Mouse (Mus musculus) cerebellum, adult 8-10 months (tissue): Measurements from ENCODE around the gene Exosc7.
A peak's percentile ranks its signal among the peaks of the same experiment; 100 is the strongest.

Experiments
- DNase-seq: peaks from one replicate; pipeline ENCODE4 v3.0.0; 2022

Gene Exosc7

DNA sequence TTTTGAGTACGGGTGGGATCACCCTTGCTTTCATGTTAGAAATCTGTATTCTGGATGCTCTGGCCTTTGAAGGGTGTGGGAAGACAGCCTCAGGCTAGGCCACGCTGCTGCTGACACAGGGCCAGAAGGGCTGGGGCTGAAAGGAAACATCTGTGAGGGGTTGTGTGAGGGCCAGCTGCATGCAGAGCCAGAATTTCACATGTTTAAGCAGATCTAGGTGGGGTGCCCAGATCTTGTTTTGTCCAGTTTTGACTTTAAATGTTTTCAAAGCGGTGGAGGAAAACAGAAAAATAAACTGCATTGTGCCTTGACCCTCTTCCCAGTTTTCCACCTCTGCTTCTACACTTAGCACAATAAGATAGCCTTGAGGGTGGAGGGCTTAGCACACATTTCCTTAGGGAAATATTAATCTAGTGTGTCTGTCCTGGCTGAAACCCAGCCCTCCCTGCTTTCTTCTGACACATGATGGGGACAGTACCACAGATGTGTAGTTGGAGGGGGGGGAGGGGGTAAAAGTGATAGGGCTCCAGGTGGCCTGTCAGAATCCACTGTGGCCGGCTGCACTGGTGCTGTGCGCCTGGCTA is 26.0 kb downstream of the Exosc7 start:
- no peak for DNase-seq

DNA sequence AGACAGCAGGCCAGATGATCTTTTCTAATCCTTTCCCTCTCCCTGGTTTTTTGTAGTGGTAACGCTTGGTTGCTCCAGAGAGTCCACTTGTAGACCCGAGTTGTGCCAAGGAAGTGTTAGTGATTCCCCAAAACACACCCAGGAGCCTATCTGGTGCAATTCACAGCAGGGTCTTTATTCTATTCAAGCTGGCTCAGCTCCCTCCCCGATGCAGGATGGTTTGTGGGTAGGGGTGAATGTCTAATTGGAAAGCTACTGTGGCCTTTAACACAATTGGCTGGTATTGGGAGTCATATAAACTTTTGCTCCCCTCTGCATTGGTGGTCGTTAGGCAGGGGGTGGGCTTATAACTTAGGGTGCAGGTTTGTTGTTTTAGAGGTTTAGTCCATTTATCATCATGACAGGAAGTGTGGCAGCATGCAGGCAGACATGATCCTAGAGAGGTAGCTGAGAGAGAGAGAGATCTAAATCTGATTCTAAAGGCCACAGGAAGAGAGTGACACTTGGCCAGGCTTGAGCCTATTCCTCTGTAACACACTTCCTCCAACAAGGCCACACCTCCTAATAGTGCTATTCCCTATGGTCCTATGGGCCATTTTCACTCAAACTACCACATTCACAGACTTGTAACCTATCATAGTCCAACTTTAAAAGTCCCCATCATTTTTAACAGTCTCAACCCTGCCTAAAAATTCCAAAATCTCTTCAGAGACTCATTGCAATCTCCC is 27.0 kb downstream of the Exosc7 start:
- DNase-seq = no peak

DNA sequence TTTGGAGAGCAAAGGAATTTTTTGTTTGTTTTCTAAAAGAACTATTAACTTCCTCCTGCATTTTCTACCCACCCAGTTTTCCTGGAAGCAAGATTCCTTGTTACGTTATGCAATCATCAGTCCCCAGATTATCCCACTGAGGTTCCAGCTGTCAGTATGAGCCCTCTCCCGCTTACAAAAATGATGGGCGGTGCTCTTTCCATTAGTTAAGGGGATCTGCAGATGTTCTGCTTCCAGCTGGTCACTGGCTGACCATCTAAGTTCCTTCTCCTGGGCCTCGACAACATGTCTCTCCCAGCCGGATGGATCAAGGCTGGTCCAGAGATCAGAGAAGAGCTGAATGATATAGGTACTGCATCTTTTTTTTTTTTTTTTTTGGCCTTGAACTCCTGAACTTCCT is 35.4 kb downstream of the Exosc7 start:
- no peak for DNase-seq

DNA sequence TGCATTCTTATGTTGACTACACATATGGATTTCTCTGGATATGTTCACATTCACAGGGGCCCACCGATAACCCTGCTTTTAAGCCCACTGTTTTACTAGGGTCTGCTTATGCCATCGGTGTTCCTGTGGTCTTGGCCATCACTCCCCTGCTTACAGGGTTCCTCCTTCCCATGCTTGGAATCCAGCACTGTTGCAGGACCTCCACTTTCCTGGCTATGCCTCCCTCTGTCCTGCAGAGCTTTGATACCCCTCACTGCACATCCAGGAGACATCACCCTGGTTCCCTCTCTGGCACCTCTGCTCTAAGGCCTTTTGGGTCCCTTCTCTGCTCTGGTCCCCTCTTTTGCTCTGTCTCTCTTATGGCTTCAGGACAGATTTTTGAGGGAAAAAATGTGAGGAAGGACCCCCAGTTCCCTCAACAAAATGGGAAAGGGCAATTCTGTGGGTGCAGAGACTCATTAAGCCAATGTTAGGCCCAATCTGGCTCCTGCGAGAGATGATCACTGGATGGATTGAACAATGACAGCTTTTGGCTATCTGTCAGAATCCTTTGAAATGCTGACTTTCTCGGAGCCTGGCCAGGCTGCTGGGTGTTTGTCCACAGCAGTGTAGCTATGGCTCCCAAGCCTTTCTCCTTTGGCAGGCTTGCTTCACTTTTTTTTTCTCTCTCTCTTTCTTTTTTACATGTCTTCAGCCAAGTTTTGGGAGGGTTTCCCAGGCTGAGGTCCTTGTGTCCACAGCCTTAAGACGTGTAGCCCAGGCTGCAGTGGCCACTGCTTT is 37.4 kb downstream of the Exosc7 start, which contains the start of gene Clec3b:
Gene Clec3b, plus strand, starts transcription at position 706 of the 780 bp plus-strand sequence.
- peak; percentile 7 for DNase-seq

DNA sequence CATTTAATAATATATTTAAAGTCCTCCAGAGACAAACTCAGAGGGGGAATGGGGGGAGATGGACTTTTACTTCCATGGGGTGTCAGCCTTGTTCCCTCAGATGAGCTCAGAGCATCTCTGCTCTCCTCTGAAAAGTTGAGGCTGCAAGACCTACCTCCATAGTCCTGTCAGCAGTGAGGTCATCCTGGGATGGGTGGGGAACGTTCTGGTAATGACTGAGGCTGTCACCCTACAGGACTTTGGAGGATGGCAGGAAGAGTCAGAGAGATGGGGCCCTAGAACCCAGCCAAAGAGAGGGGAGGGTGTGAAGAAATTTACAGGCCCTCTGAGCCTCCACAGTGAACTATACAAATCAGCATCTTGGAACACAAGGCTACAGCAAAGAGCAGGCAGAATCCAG is 38.5 kb downstream of the Exosc7 start:
- no peak for DNase-seq

DNA sequence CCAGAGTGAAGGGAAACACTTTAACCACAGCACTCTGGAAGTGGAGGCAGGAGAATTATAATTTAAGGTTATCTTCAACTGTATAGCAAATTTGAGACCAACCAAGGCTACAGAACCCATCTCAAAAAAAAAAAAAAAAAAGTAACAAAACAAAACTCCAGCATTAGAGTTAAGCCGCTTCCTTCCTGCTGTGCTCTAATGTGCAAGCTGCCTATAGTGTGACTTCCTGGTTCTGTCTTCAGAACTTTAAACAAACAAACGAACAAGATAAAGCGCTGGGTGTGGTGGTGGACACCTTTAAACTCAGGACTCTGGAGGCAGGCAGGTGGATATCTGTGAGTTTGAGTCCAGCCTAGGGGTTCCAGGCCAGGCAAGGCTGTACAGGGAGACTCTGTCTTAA is 39.0 kb downstream of the Exosc7 start:
- no peak for DNase-seq

DNA sequence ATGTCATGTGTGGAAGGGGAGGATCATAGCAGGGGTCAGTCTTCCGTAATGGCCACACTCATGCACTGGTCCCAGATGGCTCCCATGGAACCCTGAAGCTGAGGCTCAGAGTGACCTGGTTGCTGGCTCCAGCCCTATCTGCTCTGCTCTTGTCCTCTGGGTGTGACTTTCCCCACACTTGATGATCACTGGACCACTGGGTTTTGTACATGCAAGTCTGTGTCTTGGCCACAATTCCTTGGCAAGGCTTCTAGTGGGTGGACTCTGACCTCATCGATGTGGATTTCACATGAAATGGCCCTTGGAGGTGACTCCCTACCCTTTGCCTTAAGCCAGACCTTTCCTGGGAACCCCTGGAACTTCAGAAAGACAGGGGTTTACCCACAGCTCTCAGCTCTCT is 40.1 kb downstream of the Exosc7 start:
- no peak for DNase-seq

DNA sequence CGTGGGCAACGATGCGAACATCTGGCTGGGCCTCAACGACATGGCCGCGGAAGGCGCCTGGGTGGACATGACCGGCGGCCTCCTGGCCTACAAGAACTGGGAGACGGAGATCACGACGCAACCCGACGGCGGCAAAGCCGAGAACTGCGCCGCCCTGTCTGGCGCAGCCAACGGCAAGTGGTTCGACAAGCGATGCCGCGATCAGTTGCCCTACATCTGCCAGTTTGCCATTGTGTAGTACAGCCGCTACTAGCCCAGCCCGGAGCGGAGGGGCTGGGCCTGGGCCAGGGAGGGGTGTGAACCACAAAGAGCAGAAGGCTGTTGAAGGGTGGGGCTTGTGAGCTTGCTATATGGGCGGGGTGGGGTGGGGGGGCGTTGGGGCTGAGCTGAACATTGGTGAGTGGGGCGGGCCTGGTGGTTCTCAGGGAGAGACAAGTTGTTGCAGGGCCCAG is 43.9 kb downstream of the Exosc7 start:
- no peak for DNase-seq

DNA sequence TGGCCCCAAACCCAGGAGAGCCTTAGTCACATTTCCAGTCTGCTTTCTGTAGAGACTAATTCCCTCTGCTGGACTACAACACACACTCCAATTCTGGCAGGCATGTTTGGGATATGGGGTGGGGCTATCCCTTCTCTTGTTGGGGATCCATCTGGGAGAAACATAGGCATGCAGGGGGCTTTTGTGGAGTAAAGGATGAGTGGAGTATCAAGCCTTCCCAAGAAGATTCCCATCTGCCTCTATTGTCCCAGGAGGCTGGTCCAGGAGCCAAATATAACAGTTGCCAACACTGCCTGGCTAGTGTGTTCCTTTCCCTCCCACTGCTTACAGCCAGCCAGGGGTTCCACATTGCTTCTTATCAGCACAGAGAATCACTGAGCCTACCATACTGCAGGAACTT is 44.7 kb downstream of the Exosc7 start:
- no peak for DNase-seq

DNA sequence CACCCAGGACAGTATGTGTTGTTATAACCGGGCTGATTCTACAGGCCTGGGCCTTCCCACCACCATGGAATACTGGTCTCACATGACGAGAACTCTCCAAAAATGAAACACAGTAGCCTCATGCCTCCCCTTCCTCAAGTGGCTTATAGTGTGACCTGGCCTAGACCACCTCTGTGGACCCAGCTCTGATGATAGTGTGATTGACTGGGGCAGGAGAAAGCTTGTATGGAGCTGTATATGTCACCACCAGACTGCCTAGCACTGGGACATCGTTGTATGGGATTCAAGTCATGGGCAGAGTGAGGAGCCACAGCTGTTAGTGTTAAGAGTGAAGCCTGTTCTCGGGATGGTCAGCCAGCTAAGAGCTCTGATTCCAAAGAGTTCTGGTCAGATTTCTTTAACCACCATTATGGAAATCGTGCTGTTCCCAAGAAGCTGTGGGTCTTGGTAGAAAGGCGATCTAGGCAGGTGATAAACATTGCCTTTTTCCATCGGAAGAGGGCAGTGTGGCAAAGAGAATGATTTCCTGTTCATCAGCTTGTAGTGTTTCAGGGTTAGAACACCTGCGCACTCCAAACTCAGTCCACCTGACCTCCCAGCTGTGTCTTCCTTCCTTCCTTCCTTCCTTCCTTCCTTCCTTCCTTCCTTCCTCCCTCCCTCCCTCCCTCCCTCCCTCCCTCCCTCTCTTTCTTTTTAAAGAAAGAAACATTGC is 45.3 kb downstream of the Exosc7 start:
- peak; percentile 12 for DNase-seq

DNA sequence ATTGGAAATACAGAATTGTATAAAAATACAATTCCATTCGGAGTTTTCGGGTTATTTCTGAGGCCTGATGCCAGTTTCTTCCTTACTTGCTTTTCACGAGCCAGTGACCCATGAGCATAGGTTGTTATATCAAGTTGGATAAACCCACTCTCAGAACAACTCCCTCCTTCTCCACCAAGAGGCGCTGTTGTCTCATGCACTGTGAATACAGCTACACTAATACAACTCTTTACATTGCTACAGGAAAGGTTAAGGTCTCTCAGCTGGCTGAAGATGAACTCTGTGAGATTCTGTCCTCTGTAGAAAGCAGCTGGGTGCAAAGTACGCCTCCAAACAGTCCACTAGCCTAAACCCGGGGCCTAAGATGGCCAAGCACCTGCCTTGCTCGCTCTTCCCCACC is 46.3 kb downstream of the Exosc7 start:
- DNase-seq = peak; percentile 14

DNA sequence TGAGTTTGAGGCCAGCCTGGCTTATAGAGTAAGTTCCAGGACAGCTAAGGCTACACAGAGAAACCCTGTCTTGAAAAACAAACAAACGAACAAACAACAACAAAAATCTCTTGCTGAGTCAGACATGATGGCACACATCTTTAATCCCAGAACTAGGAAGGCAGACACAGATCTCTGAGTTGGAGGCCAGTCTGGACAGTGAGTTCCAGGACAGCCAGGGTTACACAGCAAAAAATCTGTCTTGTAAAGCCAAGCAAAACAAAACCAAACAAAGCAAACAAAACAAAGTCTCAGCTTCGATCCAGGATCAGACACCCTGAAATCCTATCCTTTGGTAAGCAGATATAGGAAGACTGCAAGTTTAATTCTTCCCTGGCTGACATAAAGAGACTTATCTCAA is 48.8 kb downstream of the Exosc7 start:
- no peak for DNase-seq

DNA sequence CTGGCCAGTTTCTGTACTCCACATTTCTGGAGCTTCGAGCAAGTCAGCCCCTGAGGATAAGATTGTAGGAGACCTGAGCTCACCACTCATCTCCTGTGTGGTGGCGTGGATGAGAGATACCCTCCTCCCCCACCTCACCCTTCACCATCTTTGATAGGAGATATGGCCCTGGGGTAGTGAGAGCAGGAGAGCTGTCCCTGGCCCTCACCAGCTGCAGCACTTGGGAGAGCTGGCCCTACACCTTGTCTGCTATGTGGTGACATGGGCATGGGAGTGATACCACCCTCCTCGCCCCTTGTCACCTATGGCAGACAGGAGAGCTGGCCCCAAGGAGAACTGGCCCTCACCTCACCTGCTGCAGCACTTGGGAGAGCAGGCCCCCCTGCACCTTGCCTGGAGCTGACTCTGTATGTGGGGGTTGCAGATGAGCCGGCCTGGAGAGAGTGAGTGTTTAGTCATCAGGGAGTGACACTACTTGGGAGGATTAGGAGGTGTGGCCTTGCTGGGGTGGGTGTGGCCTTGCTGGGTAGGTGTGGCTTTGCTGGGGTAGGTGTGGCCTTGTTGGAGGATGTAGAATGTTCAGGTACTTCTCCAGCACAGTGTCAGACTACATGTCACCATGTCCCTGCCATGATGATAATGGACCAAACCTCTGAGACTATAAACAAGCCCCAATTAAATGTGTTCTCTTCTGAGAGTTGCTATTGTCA is 50.1 kb downstream of the Exosc7 start:
- no peak for DNase-seq

DNA sequence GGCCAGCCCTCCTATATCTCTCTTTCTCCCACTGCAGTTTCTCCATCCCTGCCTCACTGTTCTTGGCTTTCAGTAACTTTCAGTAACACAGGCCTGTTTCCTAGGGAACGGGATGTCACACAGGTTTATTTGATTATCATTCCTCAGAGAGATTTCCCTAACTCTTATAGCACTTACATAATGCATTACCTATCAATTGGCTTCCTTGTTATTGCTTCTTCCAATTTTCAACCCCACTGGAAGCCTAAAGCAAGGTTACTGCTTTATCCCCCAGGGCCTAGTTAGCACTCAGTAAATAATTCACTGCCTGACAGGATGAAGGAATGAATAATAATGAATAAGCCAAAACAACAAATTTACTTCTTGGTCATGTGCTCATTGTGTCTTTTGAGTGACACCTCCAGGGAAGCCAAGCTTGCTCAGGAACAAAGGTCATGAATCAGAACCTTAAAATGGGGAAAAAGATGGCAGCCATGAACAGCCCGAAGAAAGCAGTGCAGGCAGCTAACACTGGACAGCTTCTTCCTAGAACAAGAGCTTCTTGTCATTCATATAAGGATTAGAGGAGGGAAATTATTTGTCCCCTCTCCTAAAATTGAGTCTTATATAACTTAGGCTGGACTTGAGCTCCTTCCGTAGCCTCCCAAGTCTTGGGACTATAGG is 52.9 kb downstream of the Exosc7 start:
- DNase-seq = no peak

DNA sequence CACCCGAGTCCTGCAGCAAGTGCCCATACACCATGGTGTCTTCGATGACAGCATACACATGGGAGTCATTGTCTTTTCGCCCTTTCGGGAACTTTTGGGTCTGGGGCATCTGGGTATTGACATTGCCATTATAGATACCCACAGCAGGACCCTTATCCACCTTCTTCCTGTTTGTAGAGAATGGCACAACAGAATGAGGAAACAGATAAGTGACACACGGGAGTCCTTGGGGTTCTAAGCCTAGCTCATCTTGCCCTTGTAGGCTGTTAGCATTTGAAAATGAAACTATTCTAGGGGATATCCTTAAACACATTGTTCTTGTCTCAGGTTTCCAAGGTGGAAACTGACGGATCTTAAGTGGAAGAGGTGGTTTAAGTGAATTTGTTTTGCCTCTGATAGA is 60.7 kb downstream of the Exosc7 start:
- no peak for DNase-seq

DNA sequence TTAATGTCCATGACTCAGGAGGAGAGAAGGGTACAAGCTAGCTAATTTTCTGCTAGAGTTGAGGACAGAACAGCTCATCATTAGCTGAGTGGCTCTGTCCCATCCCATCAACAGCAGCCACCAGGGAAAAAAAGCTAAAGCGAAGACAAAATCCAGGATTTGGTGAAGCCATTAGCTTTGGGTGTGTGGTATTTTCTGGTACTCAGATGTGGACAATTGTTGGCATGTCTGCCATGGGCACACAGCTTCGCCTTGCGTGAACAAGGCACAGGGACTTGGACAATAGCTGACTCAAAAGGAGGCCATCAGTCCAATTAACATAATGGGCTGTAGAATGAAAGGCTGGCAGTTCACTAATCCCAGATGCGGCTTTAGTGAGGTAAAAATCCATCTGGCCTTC is 61.3 kb downstream of the Exosc7 start:
- DNase-seq = no peak

DNA sequence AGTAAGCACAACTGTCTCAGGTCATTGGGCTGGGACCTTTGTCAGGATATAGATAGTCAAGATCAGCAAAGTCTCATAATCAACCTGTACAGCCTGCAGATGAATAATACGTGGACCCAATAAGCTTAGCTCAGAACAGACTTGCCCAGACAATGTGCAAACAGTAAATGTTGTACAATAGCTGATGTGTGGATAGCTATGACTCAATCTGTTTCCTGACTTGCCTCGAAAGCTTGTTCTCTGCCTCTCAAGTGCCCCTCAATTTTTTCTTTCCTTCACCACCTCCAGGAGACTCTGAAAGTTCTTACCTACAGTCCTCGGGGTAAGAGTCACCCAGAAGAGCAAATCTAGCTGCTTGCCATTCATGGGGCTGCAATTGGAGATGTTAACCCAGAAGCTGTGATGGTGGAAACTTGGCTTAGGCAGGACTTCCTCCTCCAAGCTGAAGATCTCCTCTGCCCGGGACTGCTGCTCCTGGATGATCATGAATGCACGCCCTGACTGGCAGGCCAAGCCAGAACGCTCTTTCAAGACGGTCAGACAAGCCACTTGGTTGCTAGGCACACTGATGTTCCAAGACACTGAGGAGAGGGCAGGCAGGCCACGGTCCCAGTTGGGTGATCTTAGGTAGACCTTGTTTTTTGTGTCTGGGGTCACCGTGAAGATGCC is 64.5 kb downstream of the Exosc7 start:
- no peak for DNase-seq

DNA sequence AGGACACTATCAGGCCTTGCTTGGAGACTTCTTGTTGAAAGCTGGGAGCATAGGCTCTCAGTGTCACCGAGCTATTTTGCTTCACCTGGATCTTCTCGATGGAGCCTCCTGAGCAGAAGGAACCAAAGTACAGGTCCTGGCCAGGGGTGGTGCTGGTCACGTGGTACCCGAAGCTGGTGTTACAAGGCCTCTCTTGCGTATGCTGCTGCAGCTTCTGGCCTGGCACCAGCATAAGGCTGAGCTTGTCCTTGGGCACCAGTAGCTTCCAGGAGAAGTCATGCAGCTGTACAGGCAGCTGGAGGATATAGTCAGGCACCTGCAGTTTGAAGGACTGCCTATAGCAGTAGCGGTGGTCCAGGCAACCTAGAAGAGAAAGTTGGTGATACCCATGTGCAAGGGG is 67.0 kb downstream of the Exosc7 start:
- no peak for DNase-seq

DNA sequence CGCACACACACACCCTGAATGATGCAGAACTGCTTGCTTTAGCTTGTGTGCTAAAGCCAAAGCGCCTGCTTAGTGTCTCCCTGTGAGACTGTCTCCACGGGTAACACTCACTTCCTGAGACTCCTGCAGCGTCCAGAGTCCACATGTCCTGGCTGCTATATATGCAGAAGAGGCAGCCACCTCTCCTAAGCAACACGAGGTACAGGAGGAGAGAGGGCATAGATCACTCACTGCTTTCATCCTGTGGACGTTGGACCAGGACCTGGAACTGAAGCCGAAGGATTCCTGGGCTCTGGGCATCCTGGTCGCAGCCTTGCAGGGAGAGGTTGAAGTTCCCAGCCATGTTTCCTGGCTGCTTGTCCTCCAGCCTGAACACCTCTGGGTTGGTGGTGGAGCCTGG is 70.2 kb downstream of the Exosc7 start:
- no peak for DNase-seq

DNA sequence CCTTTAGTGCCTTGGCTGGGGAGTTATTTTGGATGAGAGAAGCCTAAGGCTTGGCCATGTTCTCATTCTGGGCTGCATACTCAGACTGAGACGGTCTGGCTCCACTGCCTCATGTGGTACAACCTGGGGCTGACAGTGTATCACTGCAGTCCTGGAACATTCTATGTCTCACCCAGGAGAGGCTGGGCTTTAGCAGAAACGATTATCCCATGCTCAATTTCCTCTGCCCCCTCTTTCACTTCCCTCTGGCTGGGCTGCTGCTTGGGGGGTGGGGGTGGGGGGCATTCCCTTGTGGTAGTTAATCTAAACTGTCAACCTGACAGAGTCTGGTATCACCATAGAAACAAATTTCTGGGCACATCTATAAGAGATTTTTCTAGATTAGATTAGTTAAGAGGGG is 72.5 kb downstream of the Exosc7 start:
- no peak for DNase-seq
